Mouse (Mus musculus) kidney, adult 8-10 months (tissue): ENCODE measurements at regions not wholly inside any gene's neighbourhood (a gene's known extent, or its start where the extent isn't known, plus 50 kb on each side); places are given as distances from the start of the nearest gene placed in this dataset.

ENCODE experiments used
- DNase-seq, 2 experiments: peaks; one replicate each; pipeline ENCODE4 v3.0.0; 2022

GRCm38 (mm10) chr4:127862875-127863274, 107.9 kb downstream of the CK137956 start:
- no peak for DNase-seq

GRCm38 (mm10) chr4:127861319-127862117, 109.2 kb downstream of the CK137956 start:
- no peak for DNase-seq

GRCm38 (mm10) chr4:127860271-127860670, 110.5 kb downstream of the CK137956 start:
- no peak for DNase-seq

GRCm38 (mm10) chr4:127859505-127859904, 111.2 kb downstream of the CK137956 start:
- DNase-seq = no peak

- no peak for DNase-seq
Observed at GRCm38 (mm10) chr4:127858566-127858965, 112.2 kb downstream of the CK137956 start.

- DNase-seq = no peak
Observed at GRCm38 (mm10) chr4:127855836-127856235, 114.9 kb downstream of the CK137956 start.

GRCm38 (mm10) chr4:127854776-127855409, 115.9 kb downstream of the CK137956 start:
- no peak for DNase-seq

- DNase-seq = no peak
Observed at GRCm38 (mm10) chr4:127849306-127849705, 121.4 kb downstream of the CK137956 start.

GRCm38 (mm10) chr4:127846321-127846720, 124.4 kb downstream of the CK137956 start:
- DNase-seq = no peak

- DNase-seq = no peak
Observed at GRCm38 (mm10) chr4:127843421-127843820, 127.3 kb downstream of the CK137956 start.

GRCm38 (mm10) chr4:127833668-127834067, 137.1 kb downstream of the CK137956 start:
- DNase-seq = no peak

- no peak for DNase-seq
Observed at GRCm38 (mm10) chr4:127826988-127827387, 143.8 kb downstream of the CK137956 start.

GRCm38 (mm10) chr4:127819501-127819900, 151.2 kb downstream of the CK137956 start:
- no peak for DNase-seq

- DNase-seq = no peak
Observed at GRCm38 (mm10) chr4:127819009-127819408, 151.7 kb downstream of the CK137956 start.

GRCm38 (mm10) chr4:127814631-127815030, 156.1 kb downstream of the CK137956 start:
- no peak for DNase-seq

- DNase-seq = no peak
Observed at GRCm38 (mm10) chr4:127812047-127812545, 158.7 kb downstream of the CK137956 start.

- DNase-seq = no peak
Observed at GRCm38 (mm10) chr4:127810899-127811510, 159.7 kb downstream of the CK137956 start.

- DNase-seq = no peak
Observed at GRCm38 (mm10) chr4:127809006-127809405, 161.7 kb downstream of the CK137956 start.

GRCm38 (mm10) chr4:127789206-127789605, 181.5 kb downstream of the CK137956 start:
- no peak for DNase-seq

- no peak for DNase-seq
Observed at GRCm38 (mm10) chr4:127785786-127786185, 185.0 kb downstream of the CK137956 start.

- DNase-seq = no peak
Observed at GRCm38 (mm10) chr4:127771966-127772500, 198.7 kb downstream of the CK137956 start.

- no peak for DNase-seq
Observed at GRCm38 (mm10) chr4:127763736-127764135, 207.0 kb downstream of the CK137956 start.

GRCm38 (mm10) chr4:127758961-127759360, 211.8 kb downstream of the CK137956 start:
- no peak for DNase-seq
